Mouse (Mus musculus): Measurements from ENCODE around the gene Tmigd3. TPM values are rescaled to one million over a fixed set of nuclear protein-coding genes. Genes with fewer than 3 reads are reported as not detected.

Tmigd3 gene
- 0.13 and 0.14 TPM in 2 replicates for polyA plus RNA-seq (2012; rRNA removed)

DNA sequence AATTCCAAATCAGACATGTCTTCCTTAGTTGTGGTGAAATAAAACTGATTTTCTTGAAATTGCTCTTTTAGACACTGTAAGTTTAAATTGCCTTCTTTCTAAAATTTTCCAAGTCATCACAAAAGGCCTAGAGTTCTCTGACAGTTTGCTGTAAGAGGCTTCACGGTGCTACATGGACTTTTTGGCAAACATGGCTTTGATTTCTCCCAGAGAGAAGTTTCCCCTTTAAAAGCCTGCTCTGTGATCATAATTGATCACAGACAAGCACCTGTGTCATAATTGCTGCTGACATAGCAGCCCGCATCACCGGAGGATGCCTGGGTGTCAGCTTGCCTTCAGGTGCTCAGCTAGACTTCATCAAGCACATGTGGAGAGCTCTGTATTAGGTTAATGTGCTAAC is at the start of gene Tmigd3, which contains the start of gene Adora3:
Gene Tmigd3, plus strand, starts transcription at position 346 of the 400 bp plus-strand sequence.
Gene Adora3, plus strand, starts transcription at position 301 of the 400 bp plus-strand sequence.
- DNase-seq (ENCODE audit: low spot score) = no peak

DNA sequence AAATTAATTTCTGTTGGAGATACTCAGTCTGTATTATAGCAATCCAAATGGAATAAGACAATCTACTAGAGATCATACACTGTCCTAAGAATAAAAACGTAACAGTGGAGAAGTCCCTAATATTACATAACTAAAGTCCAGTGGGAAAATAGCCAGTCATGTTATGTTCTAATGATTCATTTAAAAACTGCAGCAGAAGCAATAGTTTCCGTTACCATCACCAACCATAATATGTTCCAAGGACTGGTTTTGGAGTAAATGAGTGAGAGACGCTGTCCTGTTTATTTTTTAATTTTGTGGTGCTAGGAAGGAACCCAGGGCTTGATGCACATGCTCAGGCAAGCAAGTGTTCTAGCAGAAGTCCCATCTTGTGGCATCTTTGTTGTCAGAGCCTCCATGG is 49.2 kb upstream of the Tmigd3 start:
- DNase-seq (ENCODE audit: low spot score) = no peak

GRCm38 (mm10) chr3:105823609-105824008 is 47.1 kb upstream of the Tmigd3 start:
- no peak for DNase-seq (ENCODE audit: low spot score)

DNA sequence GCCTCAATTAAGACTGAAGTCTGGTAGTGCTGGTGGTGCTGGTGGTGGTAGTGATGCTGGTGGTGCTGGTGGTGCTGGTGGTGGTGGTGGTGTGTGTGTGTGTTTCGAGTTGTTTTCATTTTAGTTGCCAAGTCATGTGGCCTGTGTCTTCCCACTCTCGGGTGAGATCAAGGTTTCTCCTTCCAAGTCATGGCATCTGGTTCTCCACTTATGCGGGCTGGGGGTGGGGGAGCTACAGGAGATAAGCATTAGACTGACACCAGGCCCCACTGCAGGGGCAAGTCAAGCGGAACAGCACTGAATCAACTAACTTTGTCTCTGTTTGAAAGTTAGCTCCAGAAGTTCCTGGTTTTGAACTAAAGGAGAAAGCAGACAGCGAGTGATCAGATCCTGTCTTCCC is 46.6 kb upstream of the Tmigd3 start:
- no peak for DNase-seq (ENCODE audit: low spot score)

GRCm38 (mm10) chr3:105824704-105825103 is 46.0 kb upstream of the Tmigd3 start:
- DNase-seq (ENCODE audit: low spot score) = no peak

DNA sequence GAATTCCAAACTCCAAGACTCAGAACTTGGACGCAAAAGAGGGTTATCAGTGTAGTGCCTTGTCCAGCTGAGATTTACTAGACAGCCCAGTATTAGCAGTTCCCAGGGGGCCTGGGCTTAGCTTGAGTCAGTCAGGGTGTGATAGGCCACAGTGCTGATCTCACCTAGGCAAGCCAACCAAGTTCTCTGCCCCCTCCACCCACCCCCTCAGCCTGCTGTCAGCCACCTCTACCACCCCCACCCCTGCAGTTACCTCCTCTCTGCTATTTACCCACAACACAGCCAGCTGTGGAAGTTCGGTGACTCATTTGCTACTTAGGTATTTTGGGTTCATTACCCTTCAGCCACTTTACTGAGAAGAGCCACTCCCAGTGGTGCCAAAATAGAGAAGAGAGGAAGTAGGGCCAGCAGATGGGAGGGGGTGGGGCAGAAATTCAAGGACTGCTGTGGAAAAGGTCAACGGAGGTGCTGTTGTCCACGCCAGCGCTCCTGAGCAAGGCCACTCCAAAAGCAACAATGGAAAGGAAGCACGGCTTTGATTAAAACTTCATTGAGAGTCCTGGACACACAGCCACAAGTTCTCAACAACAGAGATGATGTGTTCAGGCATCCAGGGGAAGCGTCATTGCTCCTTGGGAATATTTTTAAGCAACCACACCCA is 45.1 kb upstream of the Tmigd3 start:
- DNase-seq (ENCODE audit: low spot score) = no peak

DNA sequence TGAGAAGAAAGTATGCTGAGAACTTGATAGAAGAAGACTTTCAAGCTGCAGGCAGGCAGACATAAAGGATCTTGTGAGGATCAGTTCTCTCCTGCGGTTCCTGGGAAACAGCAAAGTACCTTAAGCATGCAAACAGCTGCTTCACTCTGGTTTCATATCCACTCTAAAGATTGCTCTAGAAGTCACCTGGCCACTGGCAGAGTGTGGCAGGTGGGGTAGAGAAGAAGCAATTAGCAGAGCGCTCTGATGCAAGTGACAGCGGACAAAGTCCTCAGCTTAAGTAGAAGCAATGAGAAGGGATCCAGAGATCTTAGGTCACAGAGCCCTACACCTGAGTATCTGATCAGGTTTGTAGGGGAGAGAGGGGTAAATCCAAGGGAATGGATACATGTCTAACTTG is 39.1 kb upstream of the Tmigd3 start:
- no peak for DNase-seq (ENCODE audit: low spot score)

DNA sequence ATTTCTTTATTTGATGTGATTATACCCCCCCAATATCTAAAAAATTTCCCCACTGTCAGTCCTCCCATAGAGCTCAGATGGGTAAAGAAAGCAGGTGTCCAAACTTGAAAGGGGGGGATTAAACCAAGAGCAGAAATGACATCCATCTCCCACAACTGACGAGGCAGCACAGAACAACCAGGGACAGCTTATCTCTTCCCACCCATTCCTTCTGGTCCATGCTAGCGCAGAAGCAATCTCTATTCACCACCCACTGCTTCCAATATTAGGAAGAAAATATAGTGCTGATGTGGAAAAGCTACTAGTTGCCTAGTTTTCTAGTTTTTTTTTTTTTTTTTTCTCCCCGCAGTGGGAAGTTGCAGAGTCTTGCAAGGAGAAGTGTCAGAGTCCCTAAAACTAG is 34.8 kb upstream of the Tmigd3 start:
- DNase-seq (ENCODE audit: low spot score) = no peak

- no peak for DNase-seq (ENCODE audit: low spot score)
Measured at GRCm38 (mm10) chr3:105836883-105837282, 33.8 kb upstream of the Tmigd3 start.

DNA sequence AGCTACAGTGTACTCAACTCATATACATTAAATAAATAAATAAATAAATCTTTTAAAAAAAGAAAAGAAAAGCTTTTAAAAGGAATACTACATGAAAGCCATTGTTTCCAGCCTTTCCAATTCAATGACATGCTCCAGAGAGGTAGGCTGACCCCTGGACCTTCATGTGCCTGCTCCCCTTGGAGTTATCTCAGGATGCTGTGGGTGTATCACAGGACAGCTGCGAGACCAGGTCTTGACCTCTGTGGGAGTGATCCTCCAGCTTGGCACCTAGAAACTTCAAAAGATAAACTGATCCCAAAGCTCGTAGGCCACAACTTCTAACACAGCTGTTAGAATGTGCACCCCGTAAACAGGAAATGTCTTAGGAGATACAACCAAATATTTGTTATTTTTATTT is 32.0 kb upstream of the Tmigd3 start:
- DNase-seq (ENCODE audit: low spot score) = no peak

GRCm38 (mm10) chr3:105839836-105840235 is 30.9 kb upstream of the Tmigd3 start:
- DNase-seq (ENCODE audit: low spot score) = no peak

DNA sequence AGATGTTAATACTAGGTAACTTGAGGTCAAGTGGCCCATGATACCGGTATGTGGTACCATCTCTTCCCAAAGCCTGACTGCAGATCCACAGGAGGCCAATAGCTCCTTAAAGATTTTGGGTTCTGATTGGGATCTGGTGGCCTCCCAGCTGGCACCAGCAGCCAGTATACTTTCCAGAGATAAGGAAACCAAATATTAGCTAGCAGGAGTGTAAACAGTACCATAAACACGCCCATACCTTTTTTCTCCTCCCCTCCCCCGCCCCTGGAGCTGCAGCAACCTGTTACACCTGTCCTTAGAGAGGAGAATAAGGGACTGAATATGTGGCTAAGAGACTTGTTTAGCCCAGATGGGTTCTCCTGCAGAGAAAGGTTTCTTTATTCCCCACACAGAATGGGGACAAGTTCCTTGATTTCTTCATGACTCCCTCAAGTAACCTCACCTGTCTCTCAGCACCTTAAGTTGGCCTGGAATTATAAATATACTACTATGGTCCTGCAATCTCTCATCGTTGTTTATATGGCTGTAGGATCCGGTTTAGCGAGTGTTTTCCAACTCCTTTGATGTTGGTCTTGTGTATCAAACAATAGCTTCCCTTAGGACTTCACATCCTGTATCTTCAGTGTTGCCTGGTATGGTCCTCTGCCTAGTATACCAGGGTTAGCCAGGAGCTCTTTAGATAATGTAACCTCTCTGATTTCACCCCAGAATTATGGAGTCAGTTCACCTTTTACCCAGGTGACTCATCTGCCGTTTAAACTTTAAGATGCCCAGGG is 24.2 kb upstream of the Tmigd3 start:
- DNase-seq (ENCODE audit: low spot score) = no peak

GRCm38 (mm10) chr3:105853781-105854180 is 16.9 kb upstream of the Tmigd3 start:
- DNase-seq (ENCODE audit: low spot score) = no peak

DNA sequence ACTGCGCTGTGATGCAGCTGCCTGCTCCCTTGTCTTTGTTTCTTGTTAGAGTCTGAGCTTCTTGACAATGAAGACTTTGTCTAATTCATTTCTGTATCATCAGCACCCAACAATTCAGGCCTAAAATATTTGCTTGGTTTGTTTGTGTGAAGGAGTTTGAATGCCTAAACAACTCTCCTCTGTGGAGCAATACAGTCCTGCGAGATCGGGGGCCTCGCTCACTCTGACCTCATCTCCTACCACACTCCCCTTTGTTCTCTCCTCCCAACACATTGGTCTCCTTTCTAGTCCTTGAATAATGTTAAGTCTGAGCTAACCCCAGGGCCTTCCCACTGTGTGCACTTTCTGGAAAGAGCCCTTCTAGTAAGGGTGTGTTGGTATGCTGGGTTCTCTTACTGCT is 15.9 kb upstream of the Tmigd3 start:
- no peak for DNase-seq (ENCODE audit: low spot score)

DNA sequence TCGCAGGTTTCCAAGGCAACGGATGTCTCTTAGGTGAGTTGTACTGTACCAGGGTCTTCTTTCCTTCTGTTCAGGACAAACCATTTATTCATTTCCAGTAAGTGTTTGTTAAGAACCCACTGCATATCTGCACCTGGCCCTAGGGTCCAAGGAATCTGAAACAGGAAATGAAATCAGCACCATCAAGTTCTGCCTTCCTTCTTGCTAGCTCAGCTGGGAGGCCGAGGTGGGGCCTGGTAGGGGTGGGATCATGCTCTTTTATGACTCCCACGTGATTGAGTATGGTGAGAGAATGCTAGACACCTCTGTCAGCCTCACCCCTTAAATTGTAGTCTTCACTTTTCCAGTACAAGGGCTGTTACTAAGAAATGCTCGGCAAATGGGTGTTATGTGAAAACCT is 13.2 kb upstream of the Tmigd3 start:
- DNase-seq (ENCODE audit: low spot score) = no peak

DNA sequence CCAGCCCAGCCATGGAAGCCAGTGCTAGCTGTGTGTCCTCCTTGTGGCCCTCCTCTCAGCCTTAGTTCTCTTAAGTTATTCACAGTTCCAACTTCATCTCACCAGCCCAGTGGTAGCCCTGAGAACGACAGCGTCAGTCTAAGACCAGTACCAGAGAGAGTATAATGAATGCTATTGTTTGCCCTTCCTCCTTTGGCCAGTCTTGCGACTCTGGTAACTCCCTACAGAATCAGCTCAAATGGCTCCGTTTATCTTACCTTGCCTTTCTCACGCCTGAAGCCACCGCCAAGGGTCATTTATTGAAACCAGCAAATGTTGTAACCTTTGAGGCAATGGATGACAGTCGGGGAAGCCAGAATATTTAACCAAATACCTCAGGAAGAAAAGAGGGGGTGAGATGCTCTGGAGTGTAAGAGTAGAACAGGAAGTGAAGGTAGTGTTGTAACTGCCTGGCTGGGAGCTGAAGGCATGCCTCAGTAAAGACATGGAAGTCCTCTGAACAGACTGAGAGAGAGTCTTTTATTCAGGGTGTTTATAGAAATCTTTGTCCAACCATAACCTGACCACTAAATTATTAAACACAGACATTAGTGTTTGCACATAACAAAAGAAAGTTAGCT is 8.8 kb upstream of the Tmigd3 start:
- DNase-seq (ENCODE audit: low spot score) = no peak

DNA sequence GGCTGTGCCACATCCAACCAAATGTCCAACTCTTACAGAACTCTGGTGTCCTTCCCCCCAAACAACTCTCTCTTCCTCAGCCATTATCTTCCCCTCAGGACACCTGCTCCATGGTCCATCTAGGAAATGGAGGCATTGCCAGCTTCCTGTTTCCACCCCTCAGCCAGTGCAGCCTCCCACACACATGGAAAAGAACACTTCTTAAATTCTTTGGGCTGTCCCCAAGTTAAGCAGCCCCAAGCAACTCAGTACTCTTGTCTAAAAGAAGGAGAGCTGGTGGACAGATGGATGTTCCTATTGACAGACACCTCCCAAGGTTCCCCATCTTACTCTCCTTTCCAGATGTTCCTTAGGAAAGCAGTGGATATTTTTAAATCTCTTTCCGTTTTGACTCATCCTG is 6.6 kb upstream of the Tmigd3 start:
- no peak for DNase-seq (ENCODE audit: low spot score)

GRCm38 (mm10) chr3:105865122-105865521 is 5.6 kb upstream of the Tmigd3 start:
- DNase-seq (ENCODE audit: low spot score) = no peak

GRCm38 (mm10) chr3:105868135-105868534 is 2.6 kb upstream of the Tmigd3 start:
- no peak for DNase-seq (ENCODE audit: low spot score)

- DNase-seq (ENCODE audit: low spot score) = no peak
Measured at GRCm38 (mm10) chr3:105872034-105872433, 1.3 kb downstream of the Tmigd3 start.

GRCm38 (mm10) chr3:105872579-105872978 is 1.9 kb downstream of the Tmigd3 start:
- DNase-seq (ENCODE audit: low spot score) = no peak

- no peak for DNase-seq (ENCODE audit: low spot score)
Measured at GRCm38 (mm10) chr3:105873451-105874445, 3.0 kb downstream of the Tmigd3 start.
